Mouse (Mus musculus) induced T-regulatory cell, adult 2 months (primary cell): ENCODE results near the gene Klhdc3.

Experiments used
- DNase-seq: peaks from one replicate; pipeline ENCODE4 v3.0.0-alpha.2; 2012; ENCODE audit warnings: low read depth

Gene Klhdc3

GRCm38 (mm10) chr17:46702100-46702499, 21.4 kb upstream of the Klhdc3 start:
- DNase-seq, result no peak

- no peak for DNase-seq
These were observed 20.8 kb upstream of the Klhdc3 start for GRCm38 (mm10) chr17:46701489-46701888.

GRCm38 (mm10) chr17:46699912-46700311, 19.2 kb upstream of the Klhdc3 start:
- DNase-seq, result no peak

DNA sequence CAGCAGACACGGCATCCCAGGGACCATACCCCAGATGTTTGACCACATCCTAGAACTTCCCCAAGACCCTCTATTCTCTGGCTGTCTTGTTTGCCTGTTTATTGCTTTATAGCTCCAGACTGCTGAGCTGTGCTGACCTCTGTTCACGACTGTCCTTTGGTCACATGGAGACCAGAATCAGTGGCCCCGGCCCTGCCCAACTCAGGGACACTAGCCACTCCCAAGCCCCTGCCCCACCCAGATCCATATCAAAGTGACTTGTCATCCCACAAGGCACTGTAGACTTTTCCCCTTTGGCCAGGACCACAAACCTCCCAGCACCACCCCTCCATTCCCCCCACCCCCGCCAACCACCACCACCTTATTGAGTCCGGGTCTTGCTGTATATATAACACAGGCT, 18.5 kb upstream of the Klhdc3 start:
- DNase-seq, result no peak

GRCm38 (mm10) chr17:46698515-46698914, 17.8 kb upstream of the Klhdc3 start:
- DNase-seq, result no peak

- no peak for DNase-seq
These were observed 13.9 kb upstream of the Klhdc3 start for GRCm38 (mm10) chr17:46694517-46695063.

GRCm38 (mm10) chr17:46691390-46691789, 10.7 kb upstream of the Klhdc3 start:
- peak; percentile 48 for DNase-seq

GRCm38 (mm10) chr17:46690665-46691064, 10.0 kb upstream of the Klhdc3 start:
- no peak for DNase-seq

GRCm38 (mm10) chr17:46685913-46686312, 5.2 kb upstream of the Klhdc3 start:
- peak; percentile 74 for DNase-seq

GRCm38 (mm10) chr17:46682654-46683389, 2.1 kb upstream of the Klhdc3 start:
- no peak for DNase-seq

GRCm38 (mm10) chr17:46681466-46682118, 878 bp upstream of the Klhdc3 start:
- DNase-seq, result no peak

DNA sequence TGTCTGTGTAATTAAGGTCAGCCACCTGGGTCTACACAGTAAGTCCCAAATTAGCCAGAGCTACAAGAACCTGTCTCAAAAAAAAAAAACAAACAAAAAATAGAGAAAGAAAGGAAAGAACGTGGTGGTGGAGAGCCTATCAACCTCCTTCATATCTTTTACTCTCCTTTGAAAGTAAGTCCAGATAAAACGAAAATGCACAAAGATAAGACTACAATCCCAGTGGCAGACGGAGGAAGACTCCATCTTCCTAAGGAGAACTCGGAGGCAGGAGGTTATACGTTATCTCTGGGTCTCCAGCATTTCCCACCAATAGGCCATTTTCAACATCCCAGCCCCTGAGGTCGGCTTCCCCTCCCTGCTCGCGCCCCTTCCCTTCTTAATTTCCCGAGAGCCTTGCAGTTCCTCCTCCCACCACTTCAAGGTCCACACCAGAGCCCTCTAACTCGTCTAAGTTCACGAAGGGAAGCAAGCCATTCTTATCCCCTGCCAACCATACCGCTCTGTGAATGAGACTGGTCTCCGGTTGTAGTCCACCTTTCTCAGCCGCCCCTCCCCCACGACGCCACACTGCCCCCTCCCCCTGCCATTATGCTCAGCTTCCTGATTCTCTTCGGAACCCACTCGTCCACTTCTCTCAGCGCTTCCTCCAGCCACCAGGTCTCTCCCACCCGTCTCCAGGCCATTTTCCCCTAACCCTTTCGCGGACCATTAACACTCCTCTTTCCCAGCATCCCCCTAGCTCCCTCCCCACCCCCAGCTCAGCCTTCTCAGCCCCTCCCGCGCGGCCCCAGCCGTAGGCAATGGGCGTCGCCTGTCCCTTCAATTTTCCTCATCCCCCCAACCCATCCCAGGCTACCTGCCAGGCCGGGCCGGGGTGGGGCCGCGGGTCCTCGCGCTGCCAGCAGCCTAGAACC, 613 bp downstream of the Klhdc3 start:
- peak; percentile 72 for DNase-seq

- DNase-seq, result no peak
These were observed 1.8 kb downstream of the Klhdc3 start for GRCm38 (mm10) chr17:46678911-46679310.

DNA sequence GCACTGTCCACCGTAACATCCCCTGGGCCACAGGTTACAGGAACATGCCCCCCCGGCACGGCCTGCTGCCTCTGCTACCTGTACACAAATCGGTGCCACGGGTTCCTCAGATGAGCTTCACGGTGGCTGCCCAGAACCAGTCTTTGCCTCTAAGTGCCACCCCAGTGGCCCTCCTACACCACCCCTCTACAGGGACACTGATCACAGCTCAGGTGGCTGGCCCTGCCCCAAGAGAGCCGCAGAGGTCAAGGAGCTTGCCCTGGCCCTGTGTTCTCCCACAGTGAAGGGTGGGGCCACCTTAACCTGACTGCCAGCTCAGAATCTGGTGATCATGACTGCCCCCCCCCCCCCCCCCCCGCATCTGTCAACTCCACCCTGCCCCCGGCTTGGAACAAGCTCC, 2.3 kb downstream of the Klhdc3 start, which contains the start of gene Mea1:
Mea1 (plus strand) TSS at position 378 of the 400 bp plus-strand sequence.
- DNase-seq, result no peak

DNA sequence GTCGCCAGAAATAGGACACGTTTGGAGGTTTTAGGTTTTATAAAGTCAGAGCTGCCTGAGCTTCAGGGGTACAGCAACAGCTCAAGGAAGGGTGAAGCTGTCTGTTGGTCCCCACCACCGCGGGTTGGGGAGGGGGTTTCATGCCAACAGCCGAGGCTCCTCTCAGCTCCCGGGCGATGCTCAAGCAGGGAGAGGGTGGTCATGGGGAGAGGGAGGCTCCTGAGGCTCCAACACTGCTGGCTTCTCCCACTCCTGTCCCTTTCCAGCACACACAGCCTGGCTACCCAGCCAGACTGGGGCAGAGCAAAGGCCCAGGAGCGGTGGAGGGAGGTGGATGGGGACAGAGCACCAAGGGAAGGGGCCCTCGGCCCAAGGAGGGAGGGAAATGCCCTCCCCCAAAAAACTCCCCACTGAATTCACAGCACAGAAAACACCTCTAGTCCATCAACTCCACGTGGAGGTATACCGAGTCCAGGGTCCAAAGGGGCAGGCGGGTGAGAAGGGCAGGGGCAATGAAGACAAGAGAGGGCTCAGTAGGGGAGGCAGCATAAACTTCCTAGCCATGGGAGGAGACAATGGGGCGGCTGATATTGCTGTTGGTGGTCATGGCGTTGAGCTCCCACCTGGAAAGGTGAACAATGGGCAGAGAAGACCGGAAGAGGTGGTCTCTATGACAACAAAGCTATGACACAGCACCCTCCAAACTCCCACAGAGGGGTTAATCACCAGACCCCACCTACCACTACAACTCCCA, 6.0 kb downstream of the Klhdc3 start:
- peak; percentile 22 for DNase-seq

DNA sequence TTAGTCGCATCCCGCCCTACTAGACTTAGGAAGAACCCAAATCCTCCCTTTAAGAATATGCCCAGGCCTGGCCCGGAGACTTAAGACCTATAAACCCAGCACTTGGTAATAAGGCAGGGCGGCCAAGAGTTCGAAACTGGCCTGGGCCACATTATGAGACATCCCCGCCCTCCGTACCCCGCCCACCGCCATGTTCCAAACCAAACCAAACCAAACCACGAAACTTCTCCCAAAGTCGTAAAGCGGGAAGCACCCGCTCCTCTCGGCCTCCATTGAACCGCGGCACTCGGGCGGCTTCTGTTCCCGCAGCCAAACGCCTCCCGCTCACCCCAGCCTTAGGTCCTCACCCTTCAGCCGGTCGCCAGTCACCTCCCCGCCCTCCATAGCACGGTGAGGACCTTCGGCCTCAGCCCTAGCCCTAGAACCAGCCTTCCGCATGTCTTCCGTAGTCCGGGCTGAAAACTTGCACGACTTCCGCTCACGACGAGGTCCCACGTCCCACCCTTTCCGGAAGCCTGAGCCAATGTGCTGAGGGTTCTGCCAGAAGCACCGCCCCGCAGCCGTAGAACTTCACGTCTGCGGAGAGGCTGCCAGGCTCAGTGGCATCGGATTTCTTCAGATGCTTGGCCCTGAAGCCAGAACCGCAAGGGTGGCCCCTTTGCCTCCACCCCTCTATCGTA, 6.7 kb downstream of the Klhdc3 start, which contains the start of gene Rrp36:
Rrp36 (minus strand) TSS at position 503 of the 680 bp plus-strand sequence.
- DNase-seq, result peak; percentile 96

DNA sequence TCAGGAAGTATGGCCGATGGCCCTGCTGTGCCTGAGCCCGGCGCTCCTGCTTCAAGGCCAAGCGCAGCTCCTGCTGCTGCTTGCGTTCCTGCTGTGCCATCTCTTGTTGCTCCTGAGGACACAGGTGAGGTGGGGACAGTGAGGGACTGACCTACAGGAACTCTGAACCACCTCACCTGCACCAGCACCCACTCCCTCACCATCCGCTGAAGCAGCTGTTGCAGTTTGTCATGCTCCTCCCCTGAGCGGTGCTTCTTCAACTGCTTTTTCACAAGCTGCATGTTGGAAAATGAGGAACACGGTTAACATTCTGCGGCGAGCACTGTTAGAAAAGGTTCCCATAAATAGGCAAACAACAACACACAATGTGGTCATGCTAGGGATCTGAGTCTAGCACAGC, 10.8 kb downstream of the Klhdc3 start:
- DNase-seq, result no peak

DNA sequence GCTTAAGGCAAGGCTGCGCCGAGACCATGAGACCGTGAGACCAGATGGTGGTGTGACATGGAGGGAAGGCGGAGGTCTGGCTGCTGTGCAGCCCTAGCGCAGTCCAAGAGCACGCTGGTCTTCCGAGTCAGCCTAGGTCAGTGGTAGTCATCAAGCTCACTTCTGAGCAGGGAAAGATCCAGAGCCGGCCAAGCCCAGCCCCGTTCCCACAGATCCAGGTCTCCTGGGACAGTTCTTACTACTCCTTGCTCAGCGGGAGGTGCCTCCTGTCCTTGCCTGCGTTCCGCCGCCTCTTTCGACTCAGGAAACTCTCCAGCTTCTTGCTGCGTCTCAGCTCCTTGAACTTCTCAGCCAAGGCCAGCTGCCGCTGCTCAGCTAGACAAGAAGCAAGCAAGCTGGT, 13.0 kb downstream of the Klhdc3 start:
- DNase-seq, result no peak

DNA sequence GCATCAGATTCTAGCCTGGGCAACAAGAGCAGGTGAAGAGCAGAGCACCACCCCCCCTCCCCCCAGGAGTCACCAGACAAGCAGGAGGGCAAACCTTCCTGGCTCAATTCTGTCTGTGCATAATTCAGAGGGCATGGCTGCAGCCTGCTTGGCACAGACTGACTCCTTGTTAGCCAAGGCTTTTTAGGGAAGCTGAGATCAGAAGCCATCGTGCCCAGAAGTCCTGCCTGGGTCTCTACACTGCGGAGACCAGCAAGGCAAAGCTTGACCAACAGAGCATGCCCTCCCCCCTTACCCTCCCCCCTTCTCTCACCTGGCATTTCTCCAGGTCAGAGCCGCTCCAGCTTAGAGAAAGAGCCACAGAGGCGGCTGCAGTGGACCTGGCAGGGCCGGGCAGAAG, 18.0 kb downstream of the Klhdc3 start:
- no peak for DNase-seq

DNA sequence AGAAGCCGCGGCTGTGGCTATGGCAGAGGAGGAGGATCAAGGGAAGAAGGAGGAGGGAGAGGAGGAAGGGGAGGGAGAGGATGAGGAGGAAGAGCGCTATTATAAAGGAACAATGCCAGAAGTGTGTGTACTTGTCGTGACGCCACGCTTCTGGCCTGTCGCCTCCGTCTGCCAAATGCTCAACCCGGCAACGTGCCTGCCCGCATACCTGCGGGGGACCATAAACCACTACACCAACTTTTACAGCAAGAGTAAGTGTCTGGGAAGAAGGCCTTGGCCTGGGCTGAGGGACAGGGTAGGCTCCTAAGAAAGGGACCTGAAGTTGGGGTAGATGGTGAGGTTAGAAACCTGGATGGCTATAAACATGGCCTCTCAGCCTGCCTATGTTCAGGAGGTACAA, 18.7 kb downstream of the Klhdc3 start:
- no peak for DNase-seq

DNA sequence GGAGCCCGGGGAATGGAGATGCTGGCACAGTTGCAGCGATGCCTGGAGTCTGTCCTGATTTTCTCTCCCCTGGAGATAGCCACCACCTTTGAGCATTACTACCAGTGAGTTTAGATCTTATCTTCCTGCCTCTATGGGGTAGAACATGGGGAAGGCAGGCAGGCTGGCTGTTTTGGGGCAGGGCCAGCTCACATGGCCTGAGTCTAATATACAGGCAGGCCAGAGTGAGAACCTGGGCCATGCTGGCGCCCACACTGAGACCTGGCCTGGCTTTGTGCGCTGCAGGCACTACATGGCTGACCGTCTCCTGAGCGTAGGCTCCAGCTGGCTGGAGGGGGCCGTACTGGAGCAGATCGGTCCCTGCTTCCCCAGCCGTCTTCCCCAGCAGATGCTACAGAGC, 19.4 kb downstream of the Klhdc3 start:
- no peak for DNase-seq
